Mouse (Mus musculus) granulocyte monocyte progenitor cell, adult 5-6 weeks (primary cell): ENCODE measurements around the gene Paqr5. TPM values are rescaled to one million over a fixed set of nuclear protein-coding genes. Genes with fewer than 3 reads are reported as not detected.

Experiments
- ATAC-seq: replicated peaks from 2 replicates; pipeline ENCODE4 v1.8.0; 2016; ENCODE audit warnings: mild to moderate bottlenecking, moderate TSS enrichment, inconsistent platforms; ENCODE audit not compliant: poor library complexity, severe bottlenecking
- total RNA-seq, 2 experiments: library from RNA; stranded (forward) in 1 of 2; stranded (reverse) in 1 of 2; fragments of 200-712, 200-1000 nt in 1 of 2; fragments of >200 nt in 1 of 2; fragmentation: Nextera tagmentation in 1 of 2; gene quantifications; 2 replicates each; pipeline ENCODE4 v1.2.3; 2014 to 2017

The Paqr5 gene
- total RNA-seq, 2 experiments from 2014 or later = 0.21 TPM; not detected in 1

DNA sequence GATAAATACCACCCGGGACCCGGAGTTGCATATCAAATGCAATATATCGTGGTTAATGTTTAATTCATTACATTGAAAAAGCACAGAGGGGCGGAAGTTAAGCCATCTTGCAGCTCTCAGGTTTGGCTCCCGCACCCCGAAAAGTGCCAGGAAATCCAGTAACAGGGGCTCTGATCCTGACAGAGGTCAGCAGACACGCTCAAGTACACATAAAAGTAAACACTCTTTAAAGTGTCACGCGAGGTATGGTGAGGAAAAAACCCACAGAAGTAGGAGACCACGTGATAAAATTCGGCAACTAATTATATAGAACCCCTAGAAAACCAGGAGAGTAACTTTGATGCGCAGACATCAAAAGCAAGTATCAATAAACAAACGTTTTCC, 111.7 kb downstream of the Paqr5 start:
- ATAC-seq = no peak

- peak; percentile 89 for ATAC-seq
Measured at GRCm38 (mm10) chr9:61914203-61914916, 112.3 kb downstream of the Paqr5 start, which contains the start of gene Rplp1. Rplp1 (minus strand) TSS chr9:61914542.

- no peak for ATAC-seq
Measured at GRCm38 (mm10) chr9:61911300-61912128, 115.1 kb downstream of the Paqr5 start.

DNA sequence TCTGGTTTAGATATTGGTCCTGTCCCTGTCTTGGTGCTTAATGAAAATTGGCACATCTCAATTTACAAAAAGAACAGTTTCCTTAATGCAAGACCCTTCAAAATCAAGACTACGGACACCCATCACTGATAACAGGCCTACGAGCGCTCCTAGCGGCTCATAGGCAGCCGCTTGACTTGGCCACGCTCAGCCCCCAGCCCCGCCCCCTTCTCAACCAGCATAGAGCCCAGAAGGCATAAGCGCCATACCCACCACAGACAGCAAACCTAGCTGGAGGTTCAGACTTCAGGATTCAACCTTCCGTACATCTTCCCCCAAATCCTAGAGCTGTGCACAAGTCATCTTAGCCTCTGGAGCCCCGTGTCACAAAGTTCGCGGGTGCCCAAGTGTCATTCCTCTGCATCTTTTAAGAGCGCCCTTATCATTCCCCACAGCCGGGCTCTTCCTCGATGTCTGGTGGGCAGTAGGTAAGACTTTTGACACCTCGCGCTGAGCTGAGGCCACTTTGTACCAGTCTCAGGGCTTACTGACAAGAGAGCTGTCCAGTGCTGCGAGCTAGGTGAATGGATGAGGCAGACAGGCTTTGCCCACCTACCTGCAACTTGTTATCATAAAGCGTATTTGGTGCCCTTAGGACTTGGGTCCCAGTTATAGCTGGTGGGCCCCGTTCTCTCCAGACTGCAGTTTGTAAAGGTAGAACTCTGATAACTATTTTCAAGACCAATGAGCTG, 116.0 kb downstream of the Paqr5 start:
- no peak for ATAC-seq

DNA sequence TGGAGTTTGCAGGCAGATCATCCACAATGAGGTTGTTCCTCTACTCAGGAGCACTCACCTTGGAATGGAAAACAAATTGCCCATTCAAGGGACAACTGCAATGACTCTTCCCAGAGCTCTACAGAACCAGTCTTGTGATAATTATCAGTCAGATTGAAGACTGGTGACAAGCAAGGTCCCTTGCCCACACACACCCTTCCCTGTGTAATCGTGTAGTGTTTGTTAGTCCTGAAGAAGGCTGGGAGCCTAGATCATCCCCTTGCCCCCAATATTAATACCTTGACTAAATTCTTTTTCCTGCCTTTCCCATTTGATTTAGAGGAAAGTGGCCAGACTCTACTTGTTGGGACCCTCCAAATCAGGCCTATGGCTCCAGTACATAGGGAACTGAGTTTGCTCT, 117.0 kb downstream of the Paqr5 start:
- ATAC-seq = no peak

- ATAC-seq = no peak
Measured at GRCm38 (mm10) chr9:61908832-61909407, 117.7 kb downstream of the Paqr5 start.

GRCm38 (mm10) chr9:61908341-61908740, 118.3 kb downstream of the Paqr5 start:
- ATAC-seq = no peak

GRCm38 (mm10) chr9:61907621-61908295, 118.9 kb downstream of the Paqr5 start:
- ATAC-seq = no peak

DNA sequence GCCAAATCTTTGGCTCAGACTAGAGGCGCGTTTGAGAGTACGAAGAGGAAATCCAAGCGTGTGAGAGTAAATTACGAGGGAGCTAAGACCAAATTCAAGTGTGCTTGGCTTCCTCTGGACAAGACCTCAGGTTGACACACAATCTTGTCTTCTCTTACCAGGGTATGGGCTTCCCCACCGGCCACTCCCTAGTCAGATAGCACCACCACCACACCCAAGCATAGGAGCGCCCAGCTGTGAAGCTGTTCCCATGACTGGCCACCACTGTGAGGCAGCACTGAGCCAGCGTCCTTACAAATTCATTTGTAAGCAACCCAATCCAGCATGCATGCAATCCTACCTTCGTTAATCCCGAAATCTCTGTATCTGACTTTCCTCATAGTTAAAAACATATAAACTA, 119.7 kb downstream of the Paqr5 start:
- peak; percentile 72 for ATAC-seq

- no peak for ATAC-seq
Measured at GRCm38 (mm10) chr9:61905576-61905975, 121.1 kb downstream of the Paqr5 start.

DNA sequence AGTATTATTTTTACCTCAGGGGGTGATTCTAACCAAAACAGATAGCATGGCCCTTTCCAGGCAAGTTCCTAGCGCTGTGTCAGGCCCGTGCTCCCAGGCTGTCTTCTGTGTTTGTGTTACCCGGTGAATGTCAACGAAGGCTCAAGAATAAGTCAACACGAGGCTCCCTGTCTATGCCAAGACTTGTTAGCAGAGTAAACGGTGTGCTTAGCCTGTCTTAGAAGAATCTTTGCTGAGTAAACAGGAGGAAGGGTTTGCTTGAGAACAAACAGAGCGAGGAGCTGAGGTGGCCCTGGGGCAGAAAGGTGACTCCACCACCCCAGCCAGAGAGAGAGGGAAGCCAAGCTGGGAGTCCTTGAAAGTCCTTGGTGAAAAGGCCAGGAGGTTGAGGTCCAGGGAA, 122.5 kb downstream of the Paqr5 start:
- ATAC-seq = no peak

Other genes starting within 250 kb of the Paqr5 start
- gene Rplp1, start 112.3 kb downstream of the Paqr5 start, total RNA-seq (2014; fragmentation: Nextera tagmentation) = 3,366 and 4,270 TPM in 2 replicates
- gene Rplp1, start 112.3 kb downstream of the Paqr5 start, total RNA-seq (2017) = 4,896 and 5,913 TPM in 2 replicates
- gene Kif23, start 80.1 kb downstream of the Paqr5 start, total RNA-seq (2014; fragmentation: Nextera tagmentation) = 32.7 and 46.7 TPM in 2 replicates
- 146 and 173 TPM in 2 replicates for gene Kif23, start 80.1 kb downstream of the Paqr5 start, total RNA-seq (2017)
- gene Glce, start 95.8 kb upstream of the Paqr5 start, total RNA-seq (2014; fragmentation: Nextera tagmentation) = 12.4 and 15.5 TPM in 2 replicates
- 21.4 and 22.5 TPM in 2 replicates for gene Glce, start 95.8 kb upstream of the Paqr5 start, total RNA-seq (2017)